ENCODE assay signal across 8 mouse cellular contexts in genomic region chr3:115642001-115642845, GRCm38 (mm10).
DNase-seq lines count a peak whose midpoint lies in the region; ATAC-seq and TF ChIP-seq lines count a peak whose summit lies in the region.

No protein-coding gene starts in this region.

- no peak for TF ChIP-seq POLR2A in small intestine, adult 2 months (IDR thresholded peaks at IDR 0.05; ENCODE audit: low read depth, low read length)

- TF ChIP-seq CTCF in small intestine, adult 2 months (IDR thresholded peaks at IDR 0.05; ENCODE audit: extremely low read depth, insufficient read length, insufficient replicate concordance, low read depth, low read length): no peak

- no peaks in the 10 kb centered on the region for H3K27me3 ChIP-seq in heart, embryonic 13.5 days (replicated peaks)
- H3K27me3 ChIP-seq in small intestine, adult 2 months (ENCODE audit: control insufficient read depth, insufficient read depth, low read length): no peaks in the 10 kb centered on the region

- DNase-seq in gastrocnemius, postnatal 10 days: peak; percentile 4
- DNase-seq in gastrocnemius, postnatal 25 days: no peak
- peak; percentile 5 to 6 for DNase-seq in cerebellum, postnatal 36 days
- peak; percentile 41 for DNase-seq in kidney, postnatal 14 days
- no peak for DNase-seq in urinary bladder, adult 18-20 months (ENCODE audit: low spot score in 2 of 2)

- no peak for ATAC-seq in heart, embryonic 13.5 days (ENCODE audit: extremely low read depth, insufficient number of reproducible peaks, low FRiP score, low TSS enrichment)

- WGBS in heart, embryonic 13.5 days: 3% methylated on average over 26 of the region's 26 CpGs
- 5% methylated on average over 24 of the region's 26 CpGs for whole genome bisulfite sequencing in macrophage (ENCODE audit: missing documents)
- WGBS in small intestine, adult 2 months: 8% methylated on average over 26 of the region's 26 CpGs

- peak overlapping the region; percentile 94 for H3K27ac ChIP-seq in heart, embryonic 13.5 days (replicated peaks)
- peak overlapping the region; percentile 59 for H3K27ac ChIP-seq in macrophage
- H3K27ac ChIP-seq in small intestine, adult 2 months (ENCODE audit: insufficient read depth, low read depth, low read length): no peak overlapping the region

- H3K79me2 ChIP-seq in macrophage (ENCODE audit: inconsistent target): no peaks in the 10 kb centered on the region

- peak overlapping the region; percentile 53 for H3K4me3 ChIP-seq in heart, embryonic 13.5 days
- peak overlapping the region; percentile 15 for H3K4me3 ChIP-seq in macrophage (ENCODE audit: inconsistent target)
- peak overlapping the region; percentile 34 for H3K4me3 ChIP-seq in small intestine, adult 2 months (ENCODE audit: low read depth, low read length)

- H3K4me2 ChIP-seq in heart, embryonic 13.5 days: peak overlapping the region; percentile 73

- H3K9me3 ChIP-seq in heart, embryonic 13.5 days: no peaks in the 10 kb centered on the region

- H3K4me1 ChIP-seq in heart, embryonic 13.5 days: peaks cover 68% of the 10 kb centered on the region
- H3K4me1 ChIP-seq in small intestine, adult 2 months (ENCODE audit: control insufficient read depth, insufficient read depth, insufficient read length, low read length): no peaks in the 10 kb centered on the region

- H3K36me3 ChIP-seq in heart, embryonic 13.5 days: no peaks in the 10 kb centered on the region
- no peaks in the 10 kb centered on the region for H3K36me3 ChIP-seq in macrophage (ENCODE audit: inconsistent target)
- H3K36me3 ChIP-seq in small intestine, adult 2 months (ENCODE audit: control insufficient read depth, insufficient read depth, low read length): no peaks in the 10 kb centered on the region

- H3K9ac ChIP-seq in heart, embryonic 13.5 days: peak overlapping the region; percentile 80

Comparison
In these comparisons a context has a peak if more than half of its experiments do, and no peak if none do; other contexts are left out.
1. DNase-seq: peak in gastrocnemius, postnatal 10 days (single experiment), cerebellum, postnatal 36 days (2 of 2) and kidney, postnatal 14 days (single experiment); none in gastrocnemius, postnatal 25 days (single experiment) and urinary bladder, adult 18-20 months (0 of 2).
2. Peak in every context shown above with its lines, with median percentiles within 50 percentile points of each other: H3K4me3 ChIP-seq.